Mouse (Mus musculus): ENCODE results near the gene Tubb4b.

GRCm38 (mm10) chr2:25194486-25195171 is 29.9 kb downstream of the Tubb4b start:
- TF ChIP-seq POLR2A (IDR thresholded peaks at IDR 0.05; ENCODE audit: extremely low read depth, insufficient read depth, low read length) (no peak), CTCF (IDR thresholded peaks at IDR 0.05; ENCODE audit: low read depth, low read length) (no peak)

Data from liver, adult 2 months (tissue).